Mouse (Mus musculus) left cerebral cortex, adult 18-20 months (tissue): ENCODE data around the gene Pdss2. TPM values are rescaled to one million over a fixed set of nuclear protein-coding genes. Genes with fewer than 3 reads are reported as not detected.

Experiments used
- DNase-seq, 2 experiments: peaks; one replicate each; pipeline ENCODE4 v3.0.0; 2021 to 2022; ENCODE audit warnings: low spot score in 2 of 2, mixed read lengths in 1 of 2
- total RNA-seq, 2 experiments: library from RNA; stranded (reverse); gene quantifications; 2 replicates each; pipeline ENCODE4 v1.2.3; 2021

Gene Pdss2
- total RNA-seq, 2 experiments from 2014 or later = 16.5 to 19.3 TPM

GRCm38 (mm10) chr10:43422061-43422770 is 200.9 kb downstream of the Pdss2 start:
- DNase-seq = no peak

GRCm38 (mm10) chr10:43424545-43424944 is 203.3 kb downstream of the Pdss2 start:
- peak in 1 of 2 experiments; percentile 13 for DNase-seq

GRCm38 (mm10) chr10:43430606-43431005 is 209.3 kb downstream of the Pdss2 start:
- no peak for DNase-seq

- DNase-seq = no peak
These were observed 213.0 kb downstream of the Pdss2 start for GRCm38 (mm10) chr10:43434326-43434725.

- DNase-seq = no peak
These were observed 214.5 kb downstream of the Pdss2 start for GRCm38 (mm10) chr10:43435757-43436156.

GRCm38 (mm10) chr10:43439492-43439941 is 218.2 kb downstream of the Pdss2 start:
- DNase-seq = no peak

- DNase-seq = no peak
These were observed 218.8 kb downstream of the Pdss2 start for GRCm38 (mm10) chr10:43440050-43440449.

- DNase-seq = no peak
These were observed 219.9 kb downstream of the Pdss2 start for GRCm38 (mm10) chr10:43440981-43441740.

GRCm38 (mm10) chr10:43448656-43449055 is 227.4 kb downstream of the Pdss2 start:
- DNase-seq = no peak

- DNase-seq = peak; percentile 81 to 83
These were observed 230.8 kb downstream of the Pdss2 start for GRCm38 (mm10) chr10:43451848-43452662.

GRCm38 (mm10) chr10:43452663-43452996 is 231.3 kb downstream of the Pdss2 start:
- DNase-seq = no peak

GRCm38 (mm10) chr10:43454219-43454618 is 232.9 kb downstream of the Pdss2 start:
- no peak for DNase-seq

- DNase-seq = no peak
These were observed 233.4 kb downstream of the Pdss2 start for GRCm38 (mm10) chr10:43454671-43455070.

GRCm38 (mm10) chr10:43462821-43463220 is 241.5 kb downstream of the Pdss2 start:
- no peak for DNase-seq

- DNase-seq = no peak
These were observed 241.9 kb downstream of the Pdss2 start for GRCm38 (mm10) chr10:43463227-43463626.

- DNase-seq = no peak
These were observed 244.9 kb downstream of the Pdss2 start for GRCm38 (mm10) chr10:43466223-43466622.

- DNase-seq = no peak
These were observed 246.4 kb downstream of the Pdss2 start for GRCm38 (mm10) chr10:43467659-43468058.

- no peak for DNase-seq
These were observed 247.0 kb downstream of the Pdss2 start for GRCm38 (mm10) chr10:43468293-43468692.

GRCm38 (mm10) chr10:43475376-43475775 is 254.1 kb downstream of the Pdss2 start:
- DNase-seq = peak in 1 of 2 experiments; percentile 39

- no peak for DNase-seq
These were observed 256.2 kb downstream of the Pdss2 start for GRCm38 (mm10) chr10:43477459-43477858.

GRCm38 (mm10) chr10:43477865-43478681 is 256.8 kb downstream of the Pdss2 start:
- peak; percentile 21 to 31 for DNase-seq
